Mouse (Mus musculus) testis, adult 10 weeks (tissue): ENCODE data around the gene Pgd. TPM values are rescaled to one million over a fixed set of nuclear protein-coding genes. Genes with fewer than 3 reads are reported as not detected.

Experiments
- polyA plus RNA-seq: library from polyadenylated mRNA; stranded (reverse); fragments of 350-450 nt; fragmentation: Illumina TruSeq; extraction: RNeasy Lipid Tissue Mini Kit (QIAGEN cat#74804); gene quantifications from one replicate; pipeline ENCODE4 v1.2.3, GENCODE M21; 2014; ENCODE audit warnings: low read depth, low replicate concordance

Gene Pgd
- polyA plus RNA-seq, result 6.4 TPM

GRCm38 (mm10) chr4:149166215-149166946 is at the start of gene Pgd:
Pgd (minus strand) TSS chr4:149166771.

DNA sequence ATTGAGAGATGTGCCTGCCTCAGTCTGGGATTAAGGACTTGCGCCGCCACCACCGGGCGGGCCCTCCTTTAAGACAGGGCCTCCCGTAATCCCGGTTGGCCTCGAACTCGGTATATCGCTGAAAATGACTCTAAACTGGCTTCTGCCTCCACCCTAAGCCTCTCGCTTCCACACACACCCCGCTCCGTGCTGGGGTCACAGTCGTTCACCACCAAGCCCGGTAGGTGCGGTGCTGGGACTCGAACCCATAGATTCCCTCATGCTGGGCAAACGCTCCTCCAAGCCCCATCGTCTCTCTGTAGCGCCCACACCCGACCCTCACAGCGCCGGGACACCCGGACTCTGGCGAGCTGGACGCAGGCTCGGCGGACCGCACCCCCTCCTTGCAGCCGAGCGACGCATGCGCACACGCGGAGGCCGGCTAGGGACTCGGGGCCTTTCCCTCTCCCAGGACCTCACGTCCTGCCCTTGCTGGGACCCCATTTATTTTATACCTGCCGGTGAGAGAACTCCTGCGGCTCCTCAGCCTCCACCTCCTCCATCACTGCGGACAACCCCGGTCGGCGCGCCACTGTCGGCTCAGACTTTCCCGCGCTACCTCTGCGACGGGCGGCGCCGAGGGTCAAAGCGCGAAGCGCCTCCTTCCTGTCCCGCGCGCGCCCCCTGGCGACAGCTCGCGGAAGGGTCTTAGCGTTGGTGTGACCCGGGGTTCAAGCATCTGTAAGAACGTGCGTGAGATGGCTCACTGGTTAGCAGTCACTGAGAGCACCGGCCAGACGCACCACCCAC is 29.4 kb downstream of the Pgd start, which contains the start of gene Cenps:
TSS of gene Cenps (minus strand) at position 648 of the 789 bp plus-strand sequence.

GRCm38 (mm10) chr4:149126663-149127062 is 39.9 kb downstream of the Pgd start, which contains the start of gene Cort:
Cort (minus strand) TSS chr4:149126763.

DNA sequence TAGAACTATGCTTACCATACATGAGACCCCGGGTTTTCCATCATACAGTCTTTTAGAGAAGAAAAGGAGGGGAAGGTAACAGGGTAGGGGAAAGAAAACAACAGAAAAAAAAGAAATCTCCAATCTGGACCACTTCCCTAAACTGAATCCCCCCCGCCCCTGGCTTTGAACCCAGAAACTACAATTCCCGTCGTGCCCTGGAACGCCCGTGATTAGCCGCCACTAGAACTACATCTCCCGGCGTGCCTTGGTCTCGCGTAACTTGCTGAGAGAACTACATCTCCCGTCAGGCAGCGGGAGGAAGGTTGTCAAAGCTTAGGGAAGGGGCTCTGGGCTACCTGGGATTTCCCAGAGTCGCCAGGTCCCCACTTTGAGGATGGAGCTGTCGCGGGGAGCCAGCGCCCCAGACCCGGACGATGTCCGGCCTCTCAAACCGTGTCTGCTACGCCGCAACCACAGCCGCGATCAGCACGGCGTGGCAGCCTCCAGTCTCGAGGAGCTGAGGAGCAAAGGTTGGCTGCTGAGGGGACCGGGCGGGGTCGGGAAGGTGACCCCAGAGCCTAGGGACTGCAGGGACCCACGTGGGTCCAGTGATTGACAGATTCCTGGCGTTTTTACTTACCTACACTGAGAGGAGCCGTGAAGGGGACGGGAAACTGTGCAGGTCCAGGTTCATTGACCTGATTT is 62.6 kb downstream of the Pgd start, which contains the start of gene Dffa:
TSS of gene Dffa (plus strand) at position 272 of the 687 bp plus-strand sequence.

Other genes with a start within 250 kb of the Pgd start
- gene Pex14, start 66.9 kb downstream of the Pgd start, polyA plus RNA-seq, result 1.1 TPM
- gene Dffa, start 62.6 kb downstream of the Pgd start, polyA plus RNA-seq, result 3.3 TPM
- not detected for gene Cort, start 40.0 kb downstream of the Pgd start, polyA plus RNA-seq
- gene Cenps, start 29.1 kb downstream of the Pgd start, polyA plus RNA-seq, result 12.6 TPM
- 21.7 TPM for gene Kif1b, start 140.9 kb upstream of the Pgd start, polyA plus RNA-seq